Mouse (Mus musculus): ENCODE data around the gene Zc3hav1. TPM values are rescaled to one million over a fixed set of nuclear protein-coding genes. Genes with fewer than 3 reads are reported as not detected.

Zc3hav1 gene
- 1.2 and 1.4 TPM in 2 replicates for polyA plus RNA-seq (2015; fragmentation: Nextera tagmentation; extraction: Ambion mirVana)

DNA sequence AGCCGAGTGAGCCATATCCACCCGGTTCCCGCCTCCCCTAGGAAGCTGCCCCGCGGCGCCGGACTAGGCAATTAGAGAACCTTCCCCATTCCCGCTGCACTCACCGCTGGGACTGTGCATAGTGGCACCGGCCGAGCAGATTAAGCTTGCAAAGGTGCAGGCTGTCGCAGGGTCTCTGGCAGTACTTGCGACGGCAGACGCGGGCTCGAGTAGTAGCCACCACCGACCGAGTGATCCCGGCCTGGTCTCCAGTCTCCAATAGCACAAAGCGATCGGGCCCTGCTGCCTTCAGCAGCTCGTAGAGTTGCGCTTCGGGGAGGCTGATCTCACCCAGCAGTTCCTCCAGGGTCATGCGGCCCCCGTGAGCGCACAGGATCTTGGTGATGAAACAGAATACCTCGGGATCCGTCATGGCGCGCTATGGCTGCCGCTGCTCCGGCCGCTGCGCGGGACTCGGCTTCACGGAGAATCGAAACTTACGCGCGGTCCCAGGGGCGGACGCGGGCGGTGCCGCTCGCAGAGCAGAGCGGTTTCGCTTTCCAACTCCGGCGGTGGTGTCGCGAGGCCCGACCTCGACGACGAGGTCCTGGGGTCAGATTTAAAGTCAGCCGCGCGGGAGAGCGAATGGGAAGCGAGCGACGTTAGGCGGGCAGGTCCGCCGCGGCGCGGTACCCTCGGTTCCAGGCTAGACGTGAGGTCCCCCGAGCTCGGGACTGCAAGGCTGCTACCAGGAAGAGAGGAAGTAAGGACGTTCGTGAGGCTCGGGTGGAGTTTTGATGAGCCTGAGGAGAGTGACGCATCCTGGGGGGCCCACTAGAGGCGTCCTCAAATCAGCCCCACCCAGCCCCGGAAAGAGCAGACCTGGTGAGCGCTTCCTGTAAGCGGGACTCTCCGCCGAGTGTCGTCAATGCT is at the start of gene Zc3hav1:
Zc3hav1 (minus strand) TSS at position 793 of the 912 bp plus-strand sequence.
- H3K4me1 ChIP-seq (replicated peaks) = peaks cover 21% of the 10 kb centered on the region
- H3K4me3 ChIP-seq = peak within 1 kb of the TSS; percentile 47
- no peaks in the 10 kb centered on the region for H3K9me3 ChIP-seq
- H3K27me3 ChIP-seq = peaks cover 90% of the 10 kb centered on the region
- peak within 1 kb of the TSS; percentile 49 for H3K9ac ChIP-seq
- peak; percentile 72 for ATAC-seq (ENCODE audit: low FRiP score)
- no peak within 1 kb of the TSS for H3K27ac ChIP-seq
- H3K36me3 ChIP-seq = no peaks in the 10 kb centered on the region
- peak within 1 kb of the TSS; percentile 64 for H3K4me2 ChIP-seq
- WGBS = under 1% methylated on average over 87 of the region's 87 CpGs

GRCm38 (mm10) chr6:38389671-38390070 is 35.3 kb upstream of the Zc3hav1 start:
- WGBS = 77% methylated on average over 3 of the region's 3 CpGs

GRCm38 (mm10) chr6:38381129-38381771 is 26.8 kb upstream of the Zc3hav1 start, which contains the start of gene Ttc26:
Gene Ttc26 (plus strand): TSS chr6:38381469.
- peak within 1 kb of the TSS; percentile 59 for H3K4me3 ChIP-seq
- no peaks in the 10 kb centered on the region for H3K9me3 ChIP-seq
- under 1% methylated on average over 26 of the region's 26 CpGs for WGBS
- H3K9ac ChIP-seq = peak within 1 kb of the TSS; percentile 76
- H3K36me3 ChIP-seq = peaks cover 15% of the 10 kb centered on the region
- peaks cover 13% of the 10 kb centered on the region for H3K4me1 ChIP-seq (replicated peaks)
- peak; percentile 92 for ATAC-seq (ENCODE audit: low FRiP score)
- H3K4me2 ChIP-seq = peak within 1 kb of the TSS; percentile 78
- peak within 1 kb of the TSS; percentile 73 for H3K27ac ChIP-seq
- H3K27me3 ChIP-seq = 0 out of 2 replicates have a peak, but pooled peaks cover 6% of the 10 kb centered on the region

More at GRCm38 (mm10) chr6:38389671-38390070, 35.3 kb upstream of the Zc3hav1 start:
- H3K27me3 ChIP-seq = no peaks in the 10 kb centered on the region
- ATAC-seq (ENCODE audit: low FRiP score) = no peak
- H3K4me1 ChIP-seq (replicated peaks) = no peaks in the 10 kb centered on the region
- no peak overlapping the region for H3K27ac ChIP-seq
- no peak overlapping the region for H3K9ac ChIP-seq
- H3K4me2 ChIP-seq = no peak overlapping the region
- H3K36me3 ChIP-seq = peaks cover 60% of the 10 kb centered on the region
- no peaks in the 10 kb centered on the region for H3K9me3 ChIP-seq
- H3K4me3 ChIP-seq = no peak overlapping the region

DNA sequence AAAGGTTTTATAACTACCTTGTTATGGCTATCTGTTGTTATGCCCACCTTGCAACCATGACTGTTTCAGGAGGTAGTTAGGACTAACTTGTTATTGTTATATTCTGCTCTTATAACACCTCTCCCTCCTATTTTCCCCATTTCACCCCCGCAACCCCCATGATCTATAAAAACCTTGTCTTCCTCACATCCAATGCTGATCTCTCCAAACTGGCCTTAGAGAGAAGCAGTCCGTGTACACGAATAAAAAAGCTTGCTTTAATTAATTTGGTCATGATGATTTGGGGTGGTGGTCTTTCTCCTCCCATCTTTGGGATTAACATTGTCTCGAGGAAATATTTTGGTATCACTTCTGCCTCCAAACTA is 26.3 kb upstream of the Zc3hav1 start:
- Histone ChIP-seq H3K4me2 (peak overlapping the region; percentile 78), H3K4me1 (replicated peaks) (peaks cover 13% of the 10 kb centered on the region), H3K4me3 (peak overlapping the region; percentile 59), H3K9ac (peak overlapping the region; percentile 76), H3K36me3 (peaks cover 10% of the 10 kb centered on the region), H3K27ac (peak overlapping the region; percentile 73), H3K27me3 (0 out of 2 replicates have a peak, but pooled peaks cover 6% of the 10 kb centered on the region), H3K9me3 (no peaks in the 10 kb centered on the region)
- 6% methylated on average over 4 of the region's 4 CpGs for WGBS
- ATAC-seq (ENCODE audit: low FRiP score) = peak; percentile 58; the same call in 1 of the 2 replicates

GRCm38 (mm10) chr6:38374271-38374670 is 19.9 kb upstream of the Zc3hav1 start:
- 81% methylated on average over 1 of the region's 1 CpGs for WGBS
- Histone ChIP-seq H3K9ac (no peak overlapping the region), H3K36me3 (no peaks in the 10 kb centered on the region), H3K27ac (no peak overlapping the region), H3K9me3 (no peaks in the 10 kb centered on the region), H3K4me1 (replicated peaks) (no peaks in the 10 kb centered on the region), H3K27me3 (peaks cover 15% of the 10 kb centered on the region; the same call in 1 of the 2 replicates), H3K4me2 (no peak overlapping the region), H3K4me3 (no peak overlapping the region)
- no peak for ATAC-seq (ENCODE audit: low FRiP score)

DNA sequence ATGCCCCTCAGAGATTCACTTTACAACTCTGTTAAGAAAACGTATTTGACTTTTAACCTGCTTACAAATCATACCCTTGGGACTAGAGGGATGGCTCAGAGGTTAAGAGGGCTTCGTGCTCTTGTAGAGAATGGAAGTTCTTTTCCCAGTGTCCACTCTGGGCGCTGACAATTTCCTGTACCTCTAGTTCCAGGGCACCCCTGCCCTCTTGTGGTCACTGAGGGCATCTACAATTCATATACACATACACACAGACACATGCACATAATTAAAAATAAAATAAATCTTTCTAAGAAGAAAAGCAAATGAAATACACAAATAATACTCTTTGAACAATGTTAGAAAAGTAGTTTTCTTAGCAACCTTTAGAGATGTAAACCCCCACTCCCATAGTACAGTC is 15.5 kb upstream of the Zc3hav1 start:
- WGBS = 80% methylated on average over 3 of the region's 3 CpGs

GRCm38 (mm10) chr6:38364121-38364520 is 9.7 kb upstream of the Zc3hav1 start:
- no peaks in the 10 kb centered on the region for H3K9me3 ChIP-seq
- H3K4me2 ChIP-seq = no peak overlapping the region
- no peak overlapping the region for H3K27ac ChIP-seq
- no peak for ATAC-seq (ENCODE audit: low FRiP score)
- no peaks in the 10 kb centered on the region for H3K36me3 ChIP-seq
- no peaks in the 10 kb centered on the region for H3K4me1 ChIP-seq (replicated peaks)
- no peak overlapping the region for H3K4me3 ChIP-seq
- H3K27me3 ChIP-seq = peaks cover 4% of the 10 kb centered on the region; the same call in 1 of the 2 replicates
- no peak overlapping the region for H3K9ac ChIP-seq

More for the DNA sequence above, 15.5 kb upstream of the Zc3hav1 start:
- H3K9me3 ChIP-seq = no peaks in the 10 kb centered on the region
- no peak overlapping the region for H3K4me3 ChIP-seq
- H3K27me3 ChIP-seq = peaks cover 13% of the 10 kb centered on the region
- H3K4me2 ChIP-seq = no peak overlapping the region
- H3K4me1 ChIP-seq (replicated peaks) = no peaks in the 10 kb centered on the region
- ATAC-seq (ENCODE audit: low FRiP score) = no peak
- H3K36me3 ChIP-seq = no peaks in the 10 kb centered on the region
- H3K9ac ChIP-seq = no peak overlapping the region
- no peak overlapping the region for H3K27ac ChIP-seq

GRCm38 (mm10) chr6:38363370-38363769 is 9.0 kb upstream of the Zc3hav1 start:
- peaks cover 2% of the 10 kb centered on the region for H3K27me3 ChIP-seq
- H3K4me3 ChIP-seq = no peak overlapping the region
- 55% methylated on average over 4 of the region's 4 CpGs for WGBS
- no peaks in the 10 kb centered on the region for H3K4me1 ChIP-seq (replicated peaks)
- H3K9me3 ChIP-seq = no peaks in the 10 kb centered on the region
- ATAC-seq (ENCODE audit: low FRiP score) = no peak
- no peak overlapping the region for H3K9ac ChIP-seq
- no peaks in the 10 kb centered on the region for H3K36me3 ChIP-seq
- H3K27ac ChIP-seq = no peak overlapping the region
- H3K4me2 ChIP-seq = no peak overlapping the region

DNA sequence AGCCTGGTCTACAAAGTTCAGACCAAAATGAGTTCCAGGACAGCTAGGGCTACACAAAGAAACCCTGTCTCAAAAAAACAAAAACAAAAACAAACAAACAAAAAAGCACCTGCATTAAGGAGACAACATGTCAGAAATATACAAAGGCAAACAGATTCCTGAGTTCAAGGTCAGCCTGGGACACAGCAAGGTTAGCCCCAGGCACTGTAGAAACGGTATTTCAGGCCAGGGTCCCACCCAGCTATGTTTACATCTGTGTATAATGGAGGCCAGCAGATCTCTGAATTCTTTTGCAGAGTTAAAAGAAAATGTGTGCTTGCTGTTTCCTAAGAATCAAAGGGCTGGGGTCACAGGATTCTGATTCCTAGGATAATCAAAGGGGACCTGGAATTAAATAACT is 7.5 kb upstream of the Zc3hav1 start:
- no peak overlapping the region for H3K4me3 ChIP-seq
- H3K9ac ChIP-seq = no peak overlapping the region
- H3K4me2 ChIP-seq = no peak overlapping the region
- peaks cover 15% of the 10 kb centered on the region for H3K27me3 ChIP-seq
- H3K4me1 ChIP-seq (replicated peaks) = no peaks in the 10 kb centered on the region
- ATAC-seq (ENCODE audit: low FRiP score) = no peak
- 71% methylated on average over 1 of the region's 1 CpGs for WGBS
- H3K27ac ChIP-seq = no peak overlapping the region
- H3K36me3 ChIP-seq = no peaks in the 10 kb centered on the region
- no peaks in the 10 kb centered on the region for H3K9me3 ChIP-seq

DNA sequence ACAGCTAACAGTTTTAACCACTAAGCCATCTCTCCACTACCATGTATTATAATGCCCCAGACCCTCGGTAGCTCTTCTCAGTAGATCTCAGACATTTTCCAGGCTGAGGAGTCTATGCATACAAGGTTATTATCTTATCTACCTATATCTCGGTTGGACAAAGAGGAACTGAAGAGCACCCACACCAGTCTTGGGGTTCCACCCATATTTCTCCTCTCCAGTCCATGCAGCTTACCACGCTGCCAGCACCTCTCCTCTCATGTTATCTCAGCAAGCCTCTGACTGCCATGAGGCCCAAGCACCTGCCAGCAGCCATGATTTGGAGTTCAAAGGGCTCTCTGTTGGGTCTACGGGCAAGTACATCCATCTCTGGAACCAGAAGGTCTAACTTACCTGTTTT is 6.7 kb upstream of the Zc3hav1 start:
- H3K4me2 ChIP-seq = no peak overlapping the region
- WGBS = 92% methylated on average over 4 of the region's 4 CpGs

DNA sequence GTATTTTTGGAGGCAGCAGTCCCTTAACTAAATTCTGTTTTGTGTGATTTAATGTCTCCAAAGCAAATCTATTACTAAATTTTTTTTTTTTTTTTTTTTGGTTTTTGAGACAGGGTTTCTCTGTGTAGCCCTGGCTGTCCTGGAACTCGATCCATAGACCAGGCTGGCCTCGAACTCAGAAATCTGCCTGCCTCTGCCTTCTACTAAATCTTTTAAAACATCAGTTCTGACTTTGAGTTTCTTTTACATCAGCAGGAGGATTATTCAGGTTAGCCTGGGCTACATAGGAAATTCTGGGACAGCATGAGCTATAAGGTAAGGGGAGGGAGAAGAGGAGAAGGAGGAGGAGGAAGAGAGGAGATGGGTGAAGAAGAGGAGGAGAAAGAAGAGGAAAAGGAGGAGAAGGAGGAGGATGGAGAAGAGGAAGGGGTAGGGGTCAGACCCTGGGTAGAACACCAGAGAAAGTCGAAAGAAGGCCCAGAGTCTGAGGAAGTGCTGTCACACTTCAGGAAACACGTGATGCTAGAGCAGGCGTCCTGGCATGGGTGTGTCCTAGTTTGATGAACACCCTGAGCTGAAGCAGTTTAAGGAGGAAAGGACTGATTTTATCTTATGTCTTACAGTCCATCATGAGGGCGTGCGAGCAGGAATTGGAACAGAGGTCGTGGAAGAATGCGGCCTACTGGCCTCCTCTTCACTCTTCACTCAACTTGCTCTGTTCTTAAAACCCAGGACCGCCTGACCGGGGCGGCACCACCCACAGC is 5.5 kb upstream of the Zc3hav1 start:
- 87% methylated on average over 12 of the region's 12 CpGs for WGBS

More for the DNA sequence above, 6.7 kb upstream of the Zc3hav1 start:
- Histone ChIP-seq H3K36me3 (no peaks in the 10 kb centered on the region), H3K4me1 (replicated peaks) (no peaks in the 10 kb centered on the region), H3K4me3 (no peak overlapping the region), H3K9ac (no peak overlapping the region), H3K9me3 (no peaks in the 10 kb centered on the region), H3K27me3 (peaks cover 24% of the 10 kb centered on the region), H3K27ac (no peak overlapping the region)
- ATAC-seq (ENCODE audit: low FRiP score) = no peak

More for the DNA sequence above, 5.5 kb upstream of the Zc3hav1 start:
- no peak for ATAC-seq (ENCODE audit: low FRiP score)
- Histone ChIP-seq H3K9ac (no peak overlapping the region), H3K27ac (no peak overlapping the region), H3K4me2 (no peak overlapping the region), H3K36me3 (no peaks in the 10 kb centered on the region), H3K27me3 (peaks cover 35% of the 10 kb centered on the region), H3K9me3 (no peaks in the 10 kb centered on the region), H3K4me1 (replicated peaks) (peaks cover 7% of the 10 kb centered on the region), H3K4me3 (no peak overlapping the region)

All from hindbrain, embryonic 13.5 days (tissue).